Mouse (Mus musculus) forebrain, embryonic 16.5 days (tissue): Measurements from ENCODE around the gene Mef2b. TPM values are rescaled to one million over a fixed set of nuclear protein-coding genes. Genes with fewer than 3 reads are reported as not detected.
A peak's percentile ranks its signal among the peaks of the same experiment; 100 is the strongest.

Source experiments
- ATAC-seq: fragments of 200-750 bp; cut with Nextera tagmentation; 2 replicates; pipeline ENCODE4 v1.8.0; 2017; ENCODE audit warnings: mild to moderate bottlenecking, moderate library complexity
- H3K27ac ChIP-seq: fragments of 300-500 bp; sonication (generic); 2 replicates; pipeline ENCODE4 v1.5.1; 2014; ENCODE audit warnings: low read length, control low read depth
- H3K27me3 ChIP-seq: fragments of 300-500 bp; sonication (generic); replicated peaks from 2 replicates; pipeline ENCODE4 v1.6.1; 2014; ENCODE audit warnings: low read length; ENCODE audit not compliant: control insufficient read depth, insufficient read depth
- H3K36me3 ChIP-seq: fragments of 300-500 bp; sonication (generic); 2 replicates; pipeline ENCODE4 v1.6.1; 2014; ENCODE audit not compliant: control insufficient read depth, insufficient read depth
- H3K4me1 ChIP-seq: fragments of 300-500 bp; sonication (generic); replicated peaks from 2 replicates; pipeline ENCODE4 v1.6.1; 2014; ENCODE audit warnings: low read length; ENCODE audit not compliant: control insufficient read depth, insufficient read depth
- H3K4me2 ChIP-seq: fragments of 300-500 bp; sonication (generic); 2 replicates; pipeline ENCODE4 v1.6.1; 2014; ENCODE audit warnings: mild to moderate bottlenecking, low read length, control low read depth
- H3K4me3 ChIP-seq: fragments of 300-500 bp; sonication (generic); replicated peaks from 2 replicates; pipeline ENCODE4 v1.5.1; 2014; ENCODE audit warnings: mild to moderate bottlenecking, low read length, control low read depth
- H3K9ac ChIP-seq: fragments of 300-500 bp; sonication (generic); replicated peaks from 2 replicates; pipeline ENCODE4 v1.6.1; 2014; ENCODE audit warnings: low read depth, low read length, control low read depth
- H3K9me3 ChIP-seq: fragments of 300-500 bp; sonication (generic); 2 replicates; pipeline ENCODE4 v1.6.1; 2016; ENCODE audit warnings: low read length; ENCODE audit not compliant: control insufficient read depth
- whole genome bisulfite sequencing: fragments of 180-500 bp; shearing (Covaris S2); extraction: QIAGEN DNeasy Blood & Tissue Kit; methylation state at CpG from one replicate; pipeline ENCODE4 v1.1.7; 2014; 5-methylcytosine and 5-hydroxymethylcytosine counted together
- polyA plus RNA-seq: library from polyadenylated mRNA; unstranded; fragments of >200 nt; fragmentation: Nextera tagmentation; extraction: Ambion mirVana; gene quantifications from 2 replicates; pipeline ENCODE4 v1.2.1, GENCODE M21; 2015

The Mef2b gene
- polyA plus RNA-seq, 1 experiment from 2014 or later = 0.34 TPM

DNA sequence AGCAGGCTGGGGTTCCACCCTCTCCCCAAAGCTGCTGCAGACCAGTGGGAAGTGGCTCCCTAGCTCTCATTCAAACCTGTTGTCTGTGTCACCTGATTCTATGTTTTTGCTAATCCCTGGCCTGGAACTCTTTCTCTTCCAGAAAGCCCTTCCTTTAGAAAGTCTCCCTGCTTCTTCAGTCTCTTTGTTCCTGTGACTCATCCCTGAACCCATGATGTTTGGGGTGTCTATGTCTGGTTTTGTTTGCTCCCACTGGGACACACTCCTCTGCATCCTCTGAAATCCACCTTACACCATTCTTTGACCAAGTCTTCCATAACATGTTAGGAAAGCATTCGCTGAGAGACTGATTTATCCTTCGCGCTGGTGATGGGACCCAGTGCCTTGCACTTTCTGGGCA lies 9.4 kb upstream of the Mef2b start:
- Histone ChIP-seq H3K4me3 (no peak overlapping the region), H3K4me2 (no peak overlapping the region), H3K9me3 (no peaks in the 10 kb centered on the region), H3K27me3 (no peaks in the 10 kb centered on the region), H3K27ac (peak overlapping the region; percentile 71), H3K36me3 (peaks cover 9% of the 10 kb centered on the region), H3K4me1 (peaks cover 30% of the 10 kb centered on the region), H3K9ac (no peak overlapping the region)
- no peak for ATAC-seq
- WGBS = 92% methylated on average over 3 of the region's 3 CpGs

GRCm38 (mm10) chr8:70131166-70131883 lies 8.2 kb upstream of the Mef2b start, which contains the start of gene Nr2c2ap:
Gene Nr2c2ap (plus strand): TSS chr8:70131333.
- peak within 1 kb of the TSS; percentile 71 for H3K27ac ChIP-seq
- H3K9me3 ChIP-seq = no peaks in the 10 kb centered on the region
- H3K27me3 ChIP-seq = no peaks in the 10 kb centered on the region
- H3K4me1 ChIP-seq = peaks cover 30% of the 10 kb centered on the region
- H3K9ac ChIP-seq = peak within 1 kb of the TSS; percentile 63
- peak; percentile 85 for ATAC-seq
- WGBS = under 1% methylated on average over 37 of the region's 37 CpGs
- peaks cover 15% of the 10 kb centered on the region for H3K36me3 ChIP-seq
- peak within 1 kb of the TSS; percentile 80 for H3K4me3 ChIP-seq
- H3K4me2 ChIP-seq = peak within 1 kb of the TSS; percentile 61

- 89% methylated on average over 5 of the region's 5 CpGs for WGBS
- no peak for ATAC-seq
These were observed 5.4 kb upstream of the Mef2b start for GRCm38 (mm10) chr8:70134086-70134485.

GRCm38 (mm10) chr8:70134931-70135330 lies 4.6 kb upstream of the Mef2b start:
- Histone ChIP-seq H3K4me3 (no peak overlapping the region), H3K9ac (no peak overlapping the region), H3K36me3 (peaks cover 15% of the 10 kb centered on the region), H3K4me1 (peaks cover 25% of the 10 kb centered on the region), H3K27me3 (no peaks in the 10 kb centered on the region), H3K4me2 (no peak overlapping the region), H3K27ac (no peak overlapping the region), H3K9me3 (no peaks in the 10 kb centered on the region)
- WGBS = 93% methylated on average over 9 of the region's 9 CpGs
- no peak for ATAC-seq

More at GRCm38 (mm10) chr8:70134086-70134485, 5.4 kb upstream of the Mef2b start:
- H3K9me3 ChIP-seq = no peaks in the 10 kb centered on the region
- H3K4me1 ChIP-seq = peaks cover 30% of the 10 kb centered on the region
- no peak overlapping the region for H3K4me3 ChIP-seq
- peaks cover 15% of the 10 kb centered on the region for H3K36me3 ChIP-seq
- no peak overlapping the region for H3K27ac ChIP-seq
- no peak overlapping the region for H3K9ac ChIP-seq
- H3K4me2 ChIP-seq = no peak overlapping the region
- H3K27me3 ChIP-seq = no peaks in the 10 kb centered on the region

DNA sequence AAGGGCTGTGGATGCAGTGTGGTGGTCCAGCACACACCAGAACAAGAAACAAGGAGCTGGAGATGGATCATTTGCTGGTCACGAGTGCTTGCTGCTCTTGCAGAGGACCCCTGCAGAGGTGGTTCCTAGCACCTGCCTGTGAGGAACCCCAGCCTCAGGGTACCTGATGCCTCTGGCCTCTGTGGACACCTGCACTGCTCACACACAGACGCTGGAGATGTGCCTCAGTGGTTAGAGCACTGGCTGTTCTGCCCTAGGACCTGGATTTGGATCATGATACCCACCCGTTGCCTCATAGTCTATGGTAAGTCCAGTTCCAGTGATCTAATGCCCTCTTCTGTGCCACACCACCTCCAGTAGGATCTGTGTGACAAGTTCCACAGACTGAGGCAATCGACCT lies 2.9 kb upstream of the Mef2b start:
- no peak overlapping the region for H3K27ac ChIP-seq
- H3K4me3 ChIP-seq = no peak overlapping the region
- H3K36me3 ChIP-seq = peaks cover 15% of the 10 kb centered on the region
- H3K4me1 ChIP-seq = peaks cover 28% of the 10 kb centered on the region
- no peaks in the 10 kb centered on the region for H3K9me3 ChIP-seq
- no peak overlapping the region for H3K9ac ChIP-seq
- 89% methylated on average over 4 of the region's 4 CpGs for WGBS
- no peaks in the 10 kb centered on the region for H3K27me3 ChIP-seq
- no peak for ATAC-seq
- H3K4me2 ChIP-seq = no peak overlapping the region

GRCm38 (mm10) chr8:70137890-70138289 lies 1.6 kb upstream of the Mef2b start:
- peaks cover 16% of the 10 kb centered on the region for H3K36me3 ChIP-seq
- no peak overlapping the region; the same call in 1 of the 2 replicates for H3K9ac ChIP-seq
- 80% methylated on average over 4 of the region's 4 CpGs for WGBS

DNA sequence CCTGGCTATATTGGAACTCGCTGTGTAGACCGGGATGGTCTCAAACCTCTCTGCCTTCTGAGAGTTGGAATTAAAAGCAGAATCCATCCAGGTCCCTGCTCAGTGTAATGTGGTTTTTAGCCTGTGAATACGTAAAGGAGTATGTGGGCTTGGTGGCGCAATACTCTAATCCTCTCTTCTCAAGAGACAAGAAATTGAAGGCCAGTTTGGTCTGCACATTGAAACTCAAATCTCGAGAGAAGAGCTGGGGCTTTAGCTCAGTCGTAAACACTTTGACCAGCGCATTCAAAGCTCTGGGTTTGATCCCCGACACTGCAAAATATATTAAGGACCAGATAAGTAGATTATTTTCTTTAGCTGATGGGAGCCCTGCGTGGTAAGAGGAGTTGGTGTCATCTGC lies 470 bp downstream of the Mef2b start:
- H3K9me3 ChIP-seq = no peaks in the 10 kb centered on the region
- ATAC-seq = no peak
- H3K36me3 ChIP-seq = peaks cover 15% of the 10 kb centered on the region
- no peaks in the 10 kb centered on the region for H3K27me3 ChIP-seq
- H3K4me3 ChIP-seq = peak overlapping the region; percentile 95
- peak overlapping the region; percentile 92 for H3K27ac ChIP-seq
- peak overlapping the region; percentile 93 for H3K9ac ChIP-seq
- H3K4me1 ChIP-seq = peaks cover 21% of the 10 kb centered on the region
- WGBS = 12% methylated on average over 9 of the region's 9 CpGs
- H3K4me2 ChIP-seq = peak overlapping the region; percentile 95

More at GRCm38 (mm10) chr8:70137890-70138289, 1.6 kb upstream of the Mef2b start:
- H3K9me3 ChIP-seq = no peaks in the 10 kb centered on the region
- H3K27ac ChIP-seq = no peak overlapping the region
- H3K4me1 ChIP-seq = peaks cover 21% of the 10 kb centered on the region
- peak overlapping the region; percentile 65; the same call in 1 of the 2 replicates for H3K4me2 ChIP-seq
- no peaks in the 10 kb centered on the region for H3K27me3 ChIP-seq
- no peak for ATAC-seq
- no peak overlapping the region for H3K4me3 ChIP-seq

DNA sequence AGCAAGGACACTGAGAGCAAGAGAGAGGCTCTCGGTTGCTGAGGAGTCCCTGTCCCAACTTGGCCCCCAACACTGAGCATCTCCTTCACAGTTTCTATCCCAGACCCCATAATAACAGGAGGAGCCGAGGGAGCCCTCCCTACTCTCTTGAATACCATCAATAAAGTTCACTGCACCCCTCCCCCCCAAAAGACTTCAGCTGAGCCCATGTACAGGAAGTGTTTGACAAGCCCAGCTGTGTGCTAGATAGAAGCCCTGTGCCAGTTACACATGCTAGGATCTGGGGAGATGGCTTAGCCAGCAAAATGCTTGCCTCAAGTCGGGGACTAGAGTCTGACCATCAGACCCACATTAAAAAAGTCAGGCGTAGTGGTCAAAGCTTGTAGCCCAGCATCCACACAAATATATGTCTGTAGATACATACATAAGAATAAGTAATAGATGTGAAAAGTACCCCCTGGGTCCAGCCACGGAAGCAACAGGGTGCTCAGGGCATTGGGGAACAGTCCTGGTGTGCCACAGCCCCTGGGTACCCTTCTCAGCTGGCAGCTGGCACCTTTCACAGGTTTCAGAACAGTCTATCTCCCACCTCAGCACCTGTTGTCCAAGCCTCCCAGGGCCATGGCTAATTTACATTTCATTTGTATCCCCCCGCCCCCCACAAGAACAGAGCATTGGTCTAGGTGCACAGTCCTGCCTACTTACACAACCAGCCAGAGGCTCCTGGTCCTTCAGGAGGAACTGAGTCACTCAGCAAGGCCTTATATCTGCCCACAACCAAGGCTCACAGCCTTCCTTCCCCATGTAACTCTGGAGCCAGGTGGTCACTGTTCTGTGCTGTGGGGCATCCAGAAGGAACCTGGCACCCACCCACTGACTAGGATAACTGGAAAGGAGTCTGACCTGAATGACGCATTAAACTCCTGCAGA lies 8.4 kb downstream of the Mef2b start:
- no peak overlapping the region for H3K4me2 ChIP-seq
- no peak for ATAC-seq
- peaks cover 16% of the 10 kb centered on the region for H3K36me3 ChIP-seq
- H3K27ac ChIP-seq = no peak overlapping the region
- no peaks in the 10 kb centered on the region for H3K27me3 ChIP-seq
- H3K9me3 ChIP-seq = no peaks in the 10 kb centered on the region
- no peak overlapping the region for H3K4me3 ChIP-seq
- H3K4me1 ChIP-seq = peaks cover 4% of the 10 kb centered on the region
- no peak overlapping the region for H3K9ac ChIP-seq
- 87% methylated on average over 7 of the region's 7 CpGs for WGBS

GRCm38 (mm10) chr8:70150158-70150557 lies 10.6 kb downstream of the Mef2b start:
- no peak overlapping the region for H3K4me3 ChIP-seq
- H3K9ac ChIP-seq = no peak overlapping the region
- ATAC-seq = no peak
- H3K36me3 ChIP-seq = peaks cover 6% of the 10 kb centered on the region
- H3K4me1 ChIP-seq = peaks cover 4% of the 10 kb centered on the region
- no peaks in the 10 kb centered on the region for H3K27me3 ChIP-seq
- H3K4me2 ChIP-seq = no peak overlapping the region
- H3K9me3 ChIP-seq = no peaks in the 10 kb centered on the region
- WGBS = 20% methylated on average over 13 of the region's 13 CpGs
- H3K27ac ChIP-seq = no peak overlapping the region
